22 mouse cellular contexts compared by ENCODE assay signal in genomic region chr6:144236581-144236980, GRCm38 (mm10).
DNase-seq lines count a peak whose midpoint lies in the region; TF ChIP-seq lines count a peak whose summit lies in the region.
"Had no signal": no experiment of that assay in that cellular context is flagged by ENCODE, and none has a peak within 500 bp of the region (broad histone marks: within the 10 kb centered on the region; RNA-seq: fewer than 3 reads in every experiment).

No protein-coding gene starts in this region.

- peak; percentile 59 for DNase-seq in embryo, embryonic 10 days (ENCODE audit: low spot score)
- no peak for DNase-seq in embryo, embryonic 9.5 days (ENCODE audit: extremely low spot score)
- DNase-seq in hindlimb bud, embryonic 11.5 days (ENCODE audit: extremely low spot score, low read depth, low spot score): peak; percentile 12
- no peak for DNase-seq in kidney, adult 2 months
- no peak for DNase-seq in spleen, adult 18-20 months
- DNase-seq: adrenal gland, adult 8-10 months; adrenal gland, postnatal 14 days; adrenal gland, postnatal 36 days; B cell, adult 2 months; cerebellum, adult 11-12 months; cerebellum, adult 2 months; cerebellum, adult 9-10 months; cerebellum, postnatal 10 days; cerebellum, postnatal 25 days; forebrain, postnatal 0 days had no signal

- no peak overlapping the region for H3K4me3 ChIP-seq in kidney, adult 2 months (ENCODE audit: insufficient read depth, low read depth, low read length)
- H3K4me3 ChIP-seq: embryonic facial prominence, embryonic 10.5 days; embryonic facial prominence, embryonic 12.5 days; forebrain, embryonic 13.5 days; forebrain, embryonic 15.5 days had no signal

- no peaks in the 10 kb centered on the region for H3K4me1 ChIP-seq in kidney, adult 2 months (ENCODE audit: control insufficient read depth, insufficient read depth, low read length)
- H3K4me1 ChIP-seq: embryonic facial prominence, embryonic 12.5 days; forebrain, embryonic 13.5 days; forebrain, embryonic 15.5 days had no signal

- H3K27me3 ChIP-seq in kidney, adult 2 months (replicated peaks; ENCODE audit: control insufficient read depth, insufficient read depth, low read length): no peaks in the 10 kb centered on the region
- H3K27me3 ChIP-seq: CH12.LX; embryonic facial prominence, embryonic 12.5 days; forebrain, embryonic 13.5 days; forebrain, embryonic 15.5 days; Patski had no signal

- TF ChIP-seq POLR2A in kidney, adult 2 months (IDR thresholded peaks at IDR 0.05; ENCODE audit: low read depth, low read length): no peak

- no peak for TF ChIP-seq CTCF in kidney, adult 2 months (conservative IDR thresholded peaks at IDR 0.05; ENCODE audit: insufficient read depth, insufficient read length, low read depth, low read length)

- whole genome bisulfite sequencing in kidney, adult 2 months: 79% methylated on average over 11 of the region's 11 CpGs

- H3K36me3 ChIP-seq in kidney, adult 2 months (ENCODE audit: control insufficient read depth, insufficient read depth, low read length): no peaks in the 10 kb centered on the region
- H3K36me3 ChIP-seq: embryonic facial prominence, embryonic 10.5 days; embryonic facial prominence, embryonic 12.5 days; forebrain, embryonic 15.5 days; G1E had no signal

- H3K27ac ChIP-seq in kidney, adult 2 months (ENCODE audit: insufficient read depth, low read depth, low read length): no peak overlapping the region
- H3K27ac ChIP-seq: embryonic facial prominence, embryonic 10.5 days; embryonic facial prominence, embryonic 12.5 days; forebrain, embryonic 13.5 days; forebrain, embryonic 15.5 days had no signal

Comparison
In these comparisons a context has a peak if more than half of its experiments do, and no peak if none do; other contexts are left out.
1. DNase-seq: peak in embryo, embryonic 10 days (single experiment) and hindlimb bud, embryonic 11.5 days (single experiment); none in embryo, embryonic 9.5 days (single experiment), kidney, adult 2 months (single experiment) and spleen, adult 18-20 months (0 of 2).